Mouse (Mus musculus): ENCODE results near the gene Tesc.
A peak's percentile ranks its signal among the peaks of the same experiment; 100 is the strongest.

Tesc gene

GRCm38 (mm10) chr5:118027698-118028190 is at the start of gene Tesc:
Gene Tesc, plus strand, starts transcription at chr5:118027743.
- DNase-seq (ENCODE audit: low read depth, low spot score): no peak

GRCm38 (mm10) chr5:117978159-117978697 is 49.3 kb upstream of the Tesc start:
- no peak for DNase-seq (ENCODE audit: low read depth, low spot score)

- DNase-seq (ENCODE audit: low read depth, low spot score): no peak
Measured at GRCm38 (mm10) chr5:117979082-117979481, 48.5 kb upstream of the Tesc start.

- DNase-seq (ENCODE audit: low read depth, low spot score): no peak
Measured at GRCm38 (mm10) chr5:117980921-117981320, 46.6 kb upstream of the Tesc start.

GRCm38 (mm10) chr5:117981943-117982342 is 45.6 kb upstream of the Tesc start:
- no peak for DNase-seq (ENCODE audit: low read depth, low spot score)

- DNase-seq (ENCODE audit: low read depth, low spot score): no peak
Measured at GRCm38 (mm10) chr5:117986327-117986726, 41.2 kb upstream of the Tesc start.

- no peak for DNase-seq (ENCODE audit: low read depth, low spot score)
Measured at GRCm38 (mm10) chr5:117987891-117988290, 39.7 kb upstream of the Tesc start.

- no peak for DNase-seq (ENCODE audit: low read depth, low spot score)
Measured at GRCm38 (mm10) chr5:117988367-117988766, 39.2 kb upstream of the Tesc start.

- DNase-seq (ENCODE audit: low read depth, low spot score): no peak
Measured at GRCm38 (mm10) chr5:117989773-117990172, 37.8 kb upstream of the Tesc start.

GRCm38 (mm10) chr5:117990957-117991356 is 36.6 kb upstream of the Tesc start:
- DNase-seq (ENCODE audit: low read depth, low spot score): no peak

GRCm38 (mm10) chr5:117993550-117993949 is 34.0 kb upstream of the Tesc start:
- DNase-seq (ENCODE audit: low read depth, low spot score): peak; percentile 69

- DNase-seq (ENCODE audit: low read depth, low spot score): no peak
Measured at GRCm38 (mm10) chr5:117995372-117995901, 32.1 kb upstream of the Tesc start.

- no peak for DNase-seq (ENCODE audit: low read depth, low spot score)
Measured at GRCm38 (mm10) chr5:117995911-117996310, 31.6 kb upstream of the Tesc start.

- no peak for DNase-seq (ENCODE audit: low read depth, low spot score)
Measured at GRCm38 (mm10) chr5:117996581-117996980, 31.0 kb upstream of the Tesc start.

GRCm38 (mm10) chr5:117997434-117997970 is 30.0 kb upstream of the Tesc start:
- DNase-seq (ENCODE audit: low read depth, low spot score): no peak

GRCm38 (mm10) chr5:117999061-117999460 is 28.5 kb upstream of the Tesc start:
- DNase-seq (ENCODE audit: low read depth, low spot score): no peak

- DNase-seq (ENCODE audit: low read depth, low spot score): no peak
Measured at GRCm38 (mm10) chr5:117999584-117999983, 28.0 kb upstream of the Tesc start.

GRCm38 (mm10) chr5:118002059-118002458 is 25.5 kb upstream of the Tesc start:
- no peak for DNase-seq (ENCODE audit: low read depth, low spot score)

- DNase-seq (ENCODE audit: low read depth, low spot score): no peak
Measured at GRCm38 (mm10) chr5:118004619-118005018, 22.9 kb upstream of the Tesc start.

GRCm38 (mm10) chr5:118005728-118006127 is 21.8 kb upstream of the Tesc start:
- no peak for DNase-seq (ENCODE audit: low read depth, low spot score)

- DNase-seq (ENCODE audit: low read depth, low spot score): no peak
Measured at GRCm38 (mm10) chr5:118008344-118008743, 19.2 kb upstream of the Tesc start.

- DNase-seq (ENCODE audit: low read depth, low spot score): no peak
Measured at GRCm38 (mm10) chr5:118010872-118011271, 16.7 kb upstream of the Tesc start.

GRCm38 (mm10) chr5:118011796-118012195 is 15.7 kb upstream of the Tesc start:
- DNase-seq (ENCODE audit: low read depth, low spot score): no peak

Data from telencephalon, adult 2 months (tissue).